Mouse (Mus musculus): Measurements from ENCODE around the gene Dupd1. TPM values are rescaled to one million over a fixed set of nuclear protein-coding genes. Genes with fewer than 3 reads are reported as not detected.

Gene Dupd1
- polyA plus RNA-seq, 1 experiment from 2014 or later, result 0.47 TPM

GRCm38 (mm10) chr14:21662465-21663142 is 51.8 kb downstream of the Dupd1 start:
- Histone ChIP-seq H3K36me3 (peaks cover 69% of the 10 kb centered on the region), H3K9ac (no peak overlapping the region), H3K4me2 (no peak overlapping the region), H3K27ac (no peak overlapping the region), H3K4me1 (peaks cover 19% of the 10 kb centered on the region), H3K27me3 (no peaks in the 10 kb centered on the region), H3K4me3 (no peak overlapping the region), H3K9me3 (no peaks in the 10 kb centered on the region)
- WGBS, result 70% methylated on average over 8 of the region's 8 CpGs
- ATAC-seq (ENCODE audit: insufficient number of reproducible peaks, low FRiP score, low TSS enrichment, low read depth), result no peak

GRCm38 (mm10) chr14:21659652-21660051 is 54.7 kb downstream of the Dupd1 start:
- Histone ChIP-seq H3K4me3 (no peak overlapping the region), H3K36me3 (peaks cover 49% of the 10 kb centered on the region), H3K4me1 (peaks cover 22% of the 10 kb centered on the region), H3K9ac (no peak overlapping the region), H3K4me2 (no peak overlapping the region), H3K27me3 (no peaks in the 10 kb centered on the region), H3K27ac (0 out of 2 replicates have a peak overlapping the region, but pooled peaks have one; percentile 33), H3K9me3 (no peaks in the 10 kb centered on the region)
- ATAC-seq (ENCODE audit: insufficient number of reproducible peaks, low FRiP score, low TSS enrichment, low read depth), result no peak
- WGBS, result 8% methylated on average over 5 of the region's 5 CpGs

- ATAC-seq (ENCODE audit: insufficient number of reproducible peaks, low FRiP score, low TSS enrichment, low read depth), result no peak; the same call in 1 of the 2 replicates
- Histone ChIP-seq H3K27ac (0 out of 2 replicates have a peak overlapping the region, but pooled peaks have one; percentile 33), H3K4me3 (no peak overlapping the region), H3K9ac (no peak overlapping the region), H3K4me2 (no peak overlapping the region), H3K9me3 (no peaks in the 10 kb centered on the region), H3K4me1 (peaks cover 24% of the 10 kb centered on the region), H3K27me3 (no peaks in the 10 kb centered on the region), H3K36me3 (peaks cover 48% of the 10 kb centered on the region)
- 59% methylated on average over 13 of the region's 13 CpGs for WGBS
Observed at GRCm38 (mm10) chr14:21659155-21659554, 55.2 kb downstream of the Dupd1 start.

GRCm38 (mm10) chr14:21653813-21654212 is 60.6 kb downstream of the Dupd1 start:
- WGBS, result 60% methylated on average over 2 of the region's 2 CpGs
- ATAC-seq (ENCODE audit: insufficient number of reproducible peaks, low FRiP score, low TSS enrichment, low read depth), result no peak
- Histone ChIP-seq H3K9ac (no peak overlapping the region), H3K36me3 (peaks cover 16% of the 10 kb centered on the region; the same call in 1 of the 2 replicates), H3K4me2 (no peak overlapping the region), H3K4me3 (no peak overlapping the region), H3K4me1 (peaks cover 12% of the 10 kb centered on the region), H3K27me3 (no peaks in the 10 kb centered on the region), H3K9me3 (no peaks in the 10 kb centered on the region), H3K27ac (no peak overlapping the region)

GRCm38 (mm10) chr14:21640806-21641435 is 73.5 kb downstream of the Dupd1 start:
- H3K36me3 ChIP-seq, result peaks cover 44% of the 10 kb centered on the region
- no peaks in the 10 kb centered on the region for H3K4me1 ChIP-seq
- 73% methylated on average over 4 of the region's 4 CpGs for WGBS
- H3K4me2 ChIP-seq, result no peak overlapping the region
- no peak overlapping the region for H3K4me3 ChIP-seq
- no peak overlapping the region for H3K9ac ChIP-seq
- no peak for ATAC-seq (ENCODE audit: insufficient number of reproducible peaks, low FRiP score, low TSS enrichment, low read depth)
- H3K27me3 ChIP-seq, result no peaks in the 10 kb centered on the region
- no peak overlapping the region for H3K27ac ChIP-seq
- no peaks in the 10 kb centered on the region for H3K9me3 ChIP-seq

GRCm38 (mm10) chr14:21636548-21636947 is 77.8 kb downstream of the Dupd1 start:
- Histone ChIP-seq H3K27ac (no peak overlapping the region), H3K36me3 (peaks cover 43% of the 10 kb centered on the region), H3K9me3 (no peaks in the 10 kb centered on the region), H3K27me3 (no peaks in the 10 kb centered on the region), H3K4me1 (peaks cover 10% of the 10 kb centered on the region), H3K9ac (no peak overlapping the region), H3K4me3 (no peak overlapping the region), H3K4me2 (no peak overlapping the region)
- no peak for ATAC-seq (ENCODE audit: insufficient number of reproducible peaks, low FRiP score, low TSS enrichment, low read depth)
- WGBS, result 70% methylated on average over 6 of the region's 6 CpGs

- Histone ChIP-seq H3K27me3 (no peaks in the 10 kb centered on the region), H3K36me3 (peaks cover 50% of the 10 kb centered on the region), H3K4me1 (peaks cover 10% of the 10 kb centered on the region), H3K9me3 (no peaks in the 10 kb centered on the region), H3K4me3 (no peak overlapping the region), H3K9ac (no peak overlapping the region), H3K27ac (peak overlapping the region; percentile 12; the same call in 1 of the 2 replicates), H3K4me2 (no peak overlapping the region)
- ATAC-seq (ENCODE audit: insufficient number of reproducible peaks, low FRiP score, low TSS enrichment, low read depth), result no peak
- WGBS, result 52% methylated on average over 5 of the region's 5 CpGs
Observed at GRCm38 (mm10) chr14:21631665-21632200, 82.6 kb downstream of the Dupd1 start.

Other genes starting within 250 kb of the Dupd1 start
- 18.9 and 22.9 TPM in 2 replicates for gene Kat6b, start 233.1 kb downstream of the Dupd1 start, polyA plus RNA-seq (2015; fragmentation: Nextera tagmentation; extraction: Ambion mirVana)
- 10.7 and 11.1 TPM in 2 replicates for gene Samd8, start 36.0 kb upstream of the Dupd1 start, polyA plus RNA-seq (2015; fragmentation: Nextera tagmentation; extraction: Ambion mirVana)
- 0.20 and 1.6 TPM in 2 replicates for gene Dusp13, start 36.6 kb upstream of the Dupd1 start, polyA plus RNA-seq (2015; fragmentation: Nextera tagmentation; extraction: Ambion mirVana)
- gene Vdac2, start 110.7 kb upstream of the Dupd1 start, polyA plus RNA-seq (2015; fragmentation: Nextera tagmentation; extraction: Ambion mirVana), result 207 and 225 TPM in 2 replicates
- 21.7 and 22.5 TPM in 2 replicates for gene Comtd1, start 134.4 kb upstream of the Dupd1 start, polyA plus RNA-seq (2015; fragmentation: Nextera tagmentation; extraction: Ambion mirVana)